27 mouse cellular contexts compared by ENCODE assay signal in the genomic region with DNA sequence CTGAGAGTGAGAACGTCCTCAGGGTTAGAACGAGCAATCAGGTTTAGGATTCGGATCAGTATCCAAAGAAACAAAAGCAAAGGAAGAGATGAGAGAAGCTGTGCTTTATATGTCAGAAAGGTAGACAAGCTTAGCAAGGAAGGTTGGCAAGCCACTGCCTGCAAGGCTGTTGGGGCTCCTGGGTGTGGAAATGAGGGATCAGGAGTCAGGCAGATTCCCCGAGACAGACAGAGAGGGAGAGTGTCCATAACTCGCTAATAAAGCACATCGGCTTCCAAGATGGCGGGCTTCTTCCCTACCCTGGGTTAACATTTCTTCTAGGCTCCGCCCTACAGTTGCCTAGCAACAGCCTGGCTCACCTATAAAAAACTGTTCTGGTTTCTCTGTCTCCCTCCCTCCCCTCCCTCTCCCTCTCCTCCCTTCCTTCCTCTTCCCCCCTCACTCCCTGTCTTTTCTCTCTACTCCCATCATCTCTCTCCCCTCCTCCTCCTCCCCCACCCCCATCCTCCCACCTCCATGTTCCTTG. TPM values are rescaled to one million over a fixed set of nuclear protein-coding genes. Genes with fewer than 3 reads are reported as not detected.
DNase-seq lines count a peak whose midpoint lies in the region; ATAC-seq and TF ChIP-seq lines count a peak whose summit lies in the region.
"Had no signal": no experiment of that assay in that cellular context is flagged by ENCODE, and none has a peak within 500 bp of the region (broad histone marks: within the 10 kb centered on the region; RNA-seq: fewer than 3 reads in every experiment).

No protein-coding gene starts in this region.

- H3K27ac ChIP-seq in gastrocnemius, adult 2 months, result peak overlapping the region; percentile 32; the same call in 1 of the 2 replicates
- H3K27ac ChIP-seq in midbrain, embryonic 14.5 days (replicated peaks; ENCODE audit: low read depth, low read length), result no peak overlapping the region
- H3K27ac ChIP-seq in midbrain, embryonic 16.5 days (ENCODE audit: low read length), result no peak overlapping the region
- H3K27ac ChIP-seq in midbrain, postnatal 0 days (ENCODE audit: low read depth, low read length), result no peak overlapping the region
- H3K27ac ChIP-seq: embryonic facial prominence, embryonic 13.5 days; heart, embryonic 13.5 days; limb, embryonic 12.5 days; liver, embryonic 13.5 days; lung, embryonic 15.5 days; macrophage; neural tube, embryonic 13.5 days; stomach, embryonic 15.5 days had no signal

- H3K36me3 ChIP-seq in midbrain, embryonic 14.5 days (ENCODE audit: control insufficient read depth, insufficient read depth, low read length), result no peaks in the 10 kb centered on the region
- no peaks in the 10 kb centered on the region for H3K36me3 ChIP-seq in midbrain, embryonic 16.5 days (ENCODE audit: control insufficient read depth, insufficient read depth, low read length)
- H3K36me3 ChIP-seq in midbrain, postnatal 0 days (ENCODE audit: insufficient read depth, low read length), result no peaks in the 10 kb centered on the region
- H3K36me3 ChIP-seq: embryonic facial prominence, embryonic 13.5 days; heart, embryonic 13.5 days; limb, embryonic 12.5 days; liver, embryonic 13.5 days; lung, embryonic 15.5 days; neural tube, embryonic 13.5 days; stomach, embryonic 15.5 days had no signal

- H3K9ac ChIP-seq in midbrain, embryonic 14.5 days (replicated peaks; ENCODE audit: low read length), result no peak overlapping the region
- no peak overlapping the region for H3K9ac ChIP-seq in midbrain, embryonic 16.5 days (ENCODE audit: low read depth, low read length)
- H3K9ac ChIP-seq in midbrain, postnatal 0 days (replicated peaks; ENCODE audit: low read length, poor library complexity, severe bottlenecking), result no peak overlapping the region
- H3K9ac ChIP-seq: embryonic facial prominence, embryonic 13.5 days; heart, embryonic 13.5 days; limb, embryonic 12.5 days; liver, embryonic 13.5 days; lung, embryonic 15.5 days; neural tube, embryonic 13.5 days; stomach, embryonic 15.5 days had no signal

- H3K4me3 ChIP-seq in gastrocnemius, adult 2 months, result no peak overlapping the region
- no peak overlapping the region for H3K4me3 ChIP-seq in midbrain, embryonic 14.5 days (replicated peaks; ENCODE audit: low read depth, low read length)
- H3K4me3 ChIP-seq in midbrain, embryonic 16.5 days (ENCODE audit: low read depth, low read length), result no peak overlapping the region
- H3K4me3 ChIP-seq in midbrain, postnatal 0 days (ENCODE audit: low read depth, low read length), result no peak overlapping the region
- H3K4me3 ChIP-seq: embryonic facial prominence, embryonic 13.5 days; heart, embryonic 13.5 days; limb, embryonic 12.5 days; liver, embryonic 13.5 days; lung, embryonic 15.5 days; neural tube, embryonic 13.5 days; stomach, embryonic 15.5 days had no signal

- no peak overlapping the region for H3K4me2 ChIP-seq in midbrain, embryonic 14.5 days (ENCODE audit: low read length)
- no peak overlapping the region for H3K4me2 ChIP-seq in midbrain, embryonic 16.5 days (ENCODE audit: low read length)
- H3K4me2 ChIP-seq in midbrain, postnatal 0 days (ENCODE audit: low read depth, low read length, poor library complexity, severe bottlenecking), result no peak overlapping the region
- H3K4me2 ChIP-seq: embryonic facial prominence, embryonic 13.5 days; heart, embryonic 13.5 days; limb, embryonic 12.5 days; liver, embryonic 13.5 days; lung, embryonic 15.5 days; neural tube, embryonic 13.5 days; stomach, embryonic 15.5 days had no signal

- H3K4me1 ChIP-seq in midbrain, embryonic 14.5 days (ENCODE audit: control insufficient read depth, insufficient read depth, low read length), result 0 out of 2 replicates have a peak, but pooled peaks cover 14% of the 10 kb centered on the region
- H3K4me1 ChIP-seq in midbrain, embryonic 16.5 days (ENCODE audit: control insufficient read depth, insufficient read depth, low read length), result peaks cover 16% of the 10 kb centered on the region
- peaks cover 7% of the 10 kb centered on the region; the same call in 1 of the 2 replicates for H3K4me1 ChIP-seq in midbrain, postnatal 0 days (ENCODE audit: insufficient read depth, low read length)
- H3K4me1 ChIP-seq: stomach, embryonic 15.5 days had no signal

- ATAC-seq in midbrain, embryonic 14.5 days (ENCODE audit: low FRiP score, low TSS enrichment), result no peak; the same call in 1 of the 2 replicates
- no peak for ATAC-seq in midbrain, embryonic 16.5 days
- ATAC-seq in midbrain, postnatal 0 days (ENCODE audit: low FRiP score), result peak; percentile 22; the same call in 1 of the 2 replicates

- no peak for DNase-seq in gastrocnemius, adult 2 months
- no peak for DNase-seq in gastrocnemius, postnatal 4 days (ENCODE audit: low spot score in 2 of 2)
- peak; percentile 59 for DNase-seq in midbrain, embryonic 14.5 days
- peak; percentile 91 for DNase-seq in R1 (ENCODE audit: low read depth, low spot score)
- no peak for DNase-seq in midbrain, postnatal 0 days (ENCODE audit: low spot score)
- no peak for DNase-seq in right cerebral cortex, postnatal 36 days (ENCODE audit: low spot score in 2 of 2)
- DNase-seq: adrenal gland, postnatal 14 days; B cell, adult 2 months; cerebellum, adult 2 months; gastrocnemius, postnatal 36 days; kidney, adult 11 months; kidney, postnatal 14 days; layer of hippocampus, adult 9-11 months; liver, embryonic 13.5 days had no signal

- no peaks in the 10 kb centered on the region for H3K27me3 ChIP-seq in midbrain, embryonic 14.5 days (ENCODE audit: control insufficient read depth, insufficient read depth, low read length)
- no peaks in the 10 kb centered on the region for H3K27me3 ChIP-seq in midbrain, embryonic 16.5 days (ENCODE audit: control insufficient read depth, insufficient read depth, low read depth, low read length)
- H3K27me3 ChIP-seq in midbrain, postnatal 0 days (ENCODE audit: insufficient read depth, low read length), result no peaks in the 10 kb centered on the region
- H3K27me3 ChIP-seq: embryonic facial prominence, embryonic 13.5 days; heart, embryonic 13.5 days; limb, embryonic 12.5 days; liver, embryonic 13.5 days; lung, embryonic 15.5 days; neural tube, embryonic 13.5 days; stomach, embryonic 15.5 days had no signal

- no peak for TF ChIP-seq CTCF in gastrocnemius, adult 2 months (IDR thresholded peaks at IDR 0.05)
- no peak for TF ChIP-seq CTCF in midbrain, postnatal 0 days (IDR thresholded peaks at IDR 0.05)

- 78% methylated on average over 8 of the region's 8 CpGs for WGBS in midbrain, embryonic 14.5 days
- WGBS in midbrain, embryonic 16.5 days, result 77% methylated on average over 8 of the region's 8 CpGs
- WGBS in midbrain, postnatal 0 days, result 73% methylated on average over 8 of the region's 8 CpGs

- intact Hi-C loops in gastrocnemius, adult 2 months (cut with DNase I), result loop anchor here (5.0 kb wide), 1 partner anchor 94 kb away; no protein-coding TSS in a partner anchor

- H3K9me3 ChIP-seq in midbrain, embryonic 14.5 days (ENCODE audit: control insufficient read depth, low read length), result no peaks in the 10 kb centered on the region
- H3K9me3 ChIP-seq in midbrain, embryonic 16.5 days (replicated peaks; ENCODE audit: control insufficient read depth, low read length, poor library complexity, severe bottlenecking), result no peaks in the 10 kb centered on the region
- H3K9me3 ChIP-seq in midbrain, postnatal 0 days (ENCODE audit: low read length), result no peaks in the 10 kb centered on the region
- H3K9me3 ChIP-seq: embryonic facial prominence, embryonic 13.5 days; heart, embryonic 13.5 days; limb, embryonic 12.5 days; liver, embryonic 13.5 days; lung, embryonic 15.5 days; stomach, embryonic 15.5 days had no signal

RNA-seq across cellular contexts. Expression of gene Rgcc, which starts 25.5 kb away (rescaled TPM):
- 10 to 100 TPM; 46.9 to 78.3 TPM for total RNA-seq in gastrocnemius, adult 2 months (2021)
- 10 to 100 TPM; 31.7 to 34.9 TPM for total RNA-seq in gastrocnemius, postnatal 4 days (2021)
- 19.9 and 25.0 TPM in 2 replicates for polyA plus RNA-seq in midbrain, embryonic 14.5 days (2014; fragmentation: Nextera tagmentation; extraction: Ambion mirVana)
- 26.3 and 36.4 TPM in 2 replicates for polyA plus RNA-seq in midbrain, embryonic 16.5 days (2015; fragmentation: Nextera tagmentation; extraction: Ambion mirVana)
- total RNA-seq in midbrain, postnatal 0 days (2014; rRNA removed), result 34.2 and 64.3 TPM in 2 replicates
- 29.9 and 40.6 TPM in 2 replicates for polyA plus RNA-seq in midbrain, postnatal 0 days (2015; fragmentation: Nextera tagmentation; extraction: Ambion mirVana)

RNA-seq across cellular contexts. Expression of gene Zfp957, which starts 28.8 kb away (rescaled TPM):
- not detected for total RNA-seq in gastrocnemius, adult 2 months (2021)
- not detected for total RNA-seq in gastrocnemius, postnatal 4 days (2021)
- polyA plus RNA-seq in midbrain, embryonic 14.5 days (2014; fragmentation: Nextera tagmentation; extraction: Ambion mirVana), result not detected in 2 replicates
- not detected in 2 replicates for polyA plus RNA-seq in midbrain, embryonic 16.5 days (2015; fragmentation: Nextera tagmentation; extraction: Ambion mirVana)
- not detected in 2 replicates for total RNA-seq in midbrain, postnatal 0 days (2014; rRNA removed)
- polyA plus RNA-seq in midbrain, postnatal 0 days (2015; fragmentation: Nextera tagmentation; extraction: Ambion mirVana), result 0.07 TPM in 1 of 2 replicates, not detected in the other
- total RNA-seq: adrenal gland, postnatal 14 days; gastrocnemius, postnatal 36 days; hematopoietic stem cell, adult 5-6 weeks; left cerebral cortex, adult 8-10 months; MEL had no signal
- polyA plus RNA-seq: cerebellum, adult 2 months; embryonic facial prominence, embryonic 13.5 days; frontal cortex, adult 2 months; heart, embryonic 13.5 days; limb, embryonic 12.5 days; liver, embryonic 13.5 days; lung, embryonic 15.5 days; macrophage; neural tube, embryonic 13.5 days; spleen, adult 2 months; stomach, embryonic 15.5 days had no signal

Comparison
In these comparisons a context has a peak if more than half of its experiments do, and no peak if none do; other contexts are left out.
1. DNase-seq: peak in midbrain, embryonic 14.5 days (single experiment) and R1 (single experiment); none in gastrocnemius, adult 2 months (single experiment), gastrocnemius, postnatal 4 days (0 of 2), midbrain, postnatal 0 days (single experiment) and right cerebral cortex, postnatal 36 days (0 of 2).